Mouse (Mus musculus) A20 (cell line): ENCODE measurements at regions not wholly inside any gene's neighbourhood (a gene's known extent, or its start where the extent isn't known, plus 50 kb on each side); places are given as distances from the start of the nearest gene placed in this dataset.

ENCODE experiments used
- DNase-seq: peaks from one replicate; pipeline ENCODE4 v3.0.0-alpha.2; 2011; ENCODE audit warnings: low read depth, low spot score

DNA sequence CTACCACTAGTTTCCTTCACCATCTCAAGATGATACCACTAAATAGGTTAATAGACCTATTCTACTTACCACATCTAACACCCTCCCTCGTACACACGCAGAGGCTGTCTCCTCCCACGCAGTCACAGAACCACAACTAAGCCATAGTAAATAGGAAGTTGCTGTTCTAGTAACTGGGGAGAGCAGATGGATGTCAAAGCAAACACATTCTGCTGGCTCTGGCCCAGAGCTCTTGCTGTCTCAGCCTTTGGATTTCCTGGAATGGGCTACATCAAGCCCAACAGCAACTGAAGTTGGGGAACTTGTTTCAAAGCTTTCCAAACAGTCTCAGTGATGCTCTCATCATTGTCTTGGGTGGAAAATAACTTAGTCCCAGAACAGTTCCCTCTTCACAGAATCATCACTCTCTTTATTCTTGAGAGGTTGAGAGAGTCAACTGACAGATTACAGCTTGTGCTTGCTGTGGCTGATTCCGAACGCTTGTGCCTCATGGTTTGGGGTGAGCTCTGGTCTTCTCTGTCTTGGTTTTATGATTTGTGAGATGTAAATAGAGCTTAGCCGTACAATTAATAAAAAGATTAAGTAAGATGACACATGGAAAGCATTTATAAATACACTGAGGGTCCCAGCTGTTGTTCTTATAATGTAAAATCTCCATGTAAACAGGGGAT lies 538.5 kb upstream of the Klf4 start:
- no peak for DNase-seq

DNA sequence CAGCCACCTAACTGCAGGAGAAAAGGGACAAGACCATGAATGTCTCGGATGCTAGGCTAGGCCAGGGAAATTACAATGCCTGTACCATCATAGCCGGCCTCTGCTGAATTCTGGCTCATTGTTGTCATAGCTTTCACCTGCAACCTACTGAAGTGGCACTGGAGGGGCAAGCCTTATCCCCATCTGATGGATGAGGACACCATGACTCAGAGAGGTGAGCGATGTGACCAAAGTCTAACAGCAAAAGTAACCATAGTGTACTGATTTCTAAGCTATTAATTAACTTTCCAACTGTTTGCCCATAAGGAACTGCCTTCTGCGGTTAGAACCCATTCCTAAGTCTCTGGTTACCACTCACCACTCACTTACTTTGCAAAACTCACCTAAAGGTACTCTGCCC lies 536.6 kb upstream of the Klf4 start:
- DNase-seq = no peak

GRCm38 (mm10) chr4:56064657-56065056 lies 532.4 kb upstream of the Klf4 start:
- no peak for DNase-seq

DNA sequence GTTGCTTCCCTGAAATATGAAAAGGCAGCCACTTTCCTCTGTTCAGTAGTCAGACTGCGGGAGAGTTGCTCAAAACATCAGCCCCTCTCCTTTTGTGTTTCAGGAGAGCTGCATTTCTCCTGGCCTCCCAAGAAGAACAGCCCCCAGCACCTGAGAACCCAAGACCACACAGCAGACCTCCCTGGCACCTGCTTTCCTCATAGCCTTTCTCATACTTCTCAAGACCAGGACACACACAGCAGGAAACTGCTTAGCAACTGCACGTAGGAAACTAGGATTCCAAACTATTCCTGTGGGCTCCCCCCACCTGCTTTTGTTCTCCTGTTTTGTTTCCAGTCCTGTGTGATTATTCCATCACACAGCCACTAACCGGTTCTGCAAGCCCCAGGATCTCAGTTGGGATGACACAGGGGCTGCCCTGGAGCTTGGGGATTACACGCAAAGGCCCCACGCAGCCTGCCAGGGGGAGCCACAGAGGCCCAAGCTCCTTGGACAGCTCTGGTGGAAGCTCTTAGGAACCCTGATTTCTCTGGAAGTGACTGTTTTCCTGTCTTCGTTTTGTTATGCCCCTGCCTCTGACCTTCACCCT lies 519.6 kb upstream of the Klf4 start:
- DNase-seq = no peak

- no peak for DNase-seq
Measured at GRCm38 (mm10) chr4:56039327-56039726, 507.1 kb upstream of the Klf4 start.

DNA sequence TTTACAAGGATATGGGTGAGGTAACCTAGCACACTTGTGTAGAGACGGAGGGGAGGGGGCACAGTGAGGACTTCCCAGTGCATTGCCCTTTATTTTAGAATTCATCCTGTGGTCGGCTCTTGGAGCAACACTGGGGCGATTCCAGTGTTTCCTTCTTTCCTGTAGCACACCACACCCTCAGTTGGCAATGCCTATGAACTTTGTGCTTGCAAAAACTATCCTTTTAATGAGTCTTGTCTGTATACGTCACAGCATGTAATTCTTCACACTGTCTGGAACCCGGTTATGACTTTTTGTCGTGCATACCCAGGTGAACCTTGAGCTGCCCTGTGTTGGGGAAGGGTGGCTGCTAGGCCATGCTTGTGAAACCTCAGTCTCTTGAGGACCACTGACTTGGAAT lies 504.1 kb upstream of the Klf4 start:
- DNase-seq = no peak

GRCm38 (mm10) chr4:56035543-56035942 lies 503.3 kb upstream of the Klf4 start:
- DNase-seq = no peak

GRCm38 (mm10) chr4:56028441-56028840 lies 496.2 kb upstream of the Klf4 start:
- DNase-seq = no peak

- no peak for DNase-seq
Measured at GRCm38 (mm10) chr4:56027258-56027657, 495.0 kb upstream of the Klf4 start.

DNA sequence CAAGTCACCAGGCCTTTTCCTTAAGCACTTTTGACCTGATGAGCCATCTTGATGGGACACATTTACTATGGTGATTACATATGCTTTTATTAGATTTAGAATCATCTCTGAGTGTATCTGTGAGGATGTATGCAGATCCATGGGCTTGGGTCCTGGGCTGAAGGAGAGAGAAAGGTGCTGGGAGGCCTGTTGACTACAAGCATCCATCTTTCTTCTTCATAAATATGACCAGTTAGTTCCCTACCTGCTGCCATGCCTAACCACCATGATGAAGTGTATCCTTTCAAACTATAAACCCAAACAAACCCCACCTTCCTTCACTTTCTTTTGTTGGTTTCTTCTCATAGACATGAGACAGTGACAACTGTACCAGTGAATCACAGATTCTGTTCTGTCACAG lies 492.2 kb upstream of the Klf4 start:
- no peak for DNase-seq

DNA sequence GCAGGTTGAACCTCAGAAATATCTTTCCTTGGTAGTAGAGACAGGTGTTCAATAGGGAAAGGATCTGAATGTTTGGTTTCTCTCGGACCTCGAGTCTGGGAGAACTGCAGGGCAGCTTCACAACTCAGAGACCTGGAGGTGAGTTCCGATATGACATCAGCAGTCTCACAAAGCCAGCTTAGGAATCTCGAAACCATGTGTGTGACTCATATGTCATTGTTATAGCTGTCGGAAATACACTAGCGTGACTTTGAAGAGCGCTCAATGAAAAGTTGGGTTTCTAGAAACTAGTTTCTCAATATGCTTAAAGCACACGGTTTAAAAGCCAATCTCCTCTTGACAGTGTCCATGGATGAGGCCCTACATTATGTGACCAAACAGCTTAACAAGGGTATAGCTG lies 485.9 kb upstream of the Klf4 start:
- no peak for DNase-seq

- no peak for DNase-seq
Measured at GRCm38 (mm10) chr4:56015481-56015880, 483.2 kb upstream of the Klf4 start.

GRCm38 (mm10) chr4:56008287-56008686 lies 476.0 kb upstream of the Klf4 start:
- DNase-seq = no peak

- no peak for DNase-seq
Measured at GRCm38 (mm10) chr4:56004227-56004626, 472.0 kb upstream of the Klf4 start.

GRCm38 (mm10) chr4:56001312-56001731 lies 469.1 kb upstream of the Klf4 start:
- no peak for DNase-seq

DNA sequence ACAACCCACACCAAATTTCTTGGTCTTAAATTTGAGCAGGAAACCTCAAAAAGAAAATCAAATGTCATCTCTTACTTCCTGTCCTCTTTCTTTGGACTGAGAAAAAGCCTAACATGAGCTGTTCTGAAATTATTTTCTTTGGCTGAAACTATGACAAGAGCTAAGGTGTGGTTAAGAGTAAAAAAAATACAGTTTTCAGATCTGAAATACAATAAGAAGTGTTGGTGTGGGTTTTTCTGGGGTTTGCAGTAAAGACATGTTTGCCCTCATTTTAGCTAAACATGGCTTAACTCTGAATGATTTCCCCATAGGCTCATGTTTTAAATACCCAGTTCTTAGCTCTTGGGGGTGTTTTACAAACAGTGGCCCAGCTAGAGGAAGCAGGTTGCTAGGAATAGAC lies 451.8 kb upstream of the Klf4 start:
- DNase-seq = no peak

DNA sequence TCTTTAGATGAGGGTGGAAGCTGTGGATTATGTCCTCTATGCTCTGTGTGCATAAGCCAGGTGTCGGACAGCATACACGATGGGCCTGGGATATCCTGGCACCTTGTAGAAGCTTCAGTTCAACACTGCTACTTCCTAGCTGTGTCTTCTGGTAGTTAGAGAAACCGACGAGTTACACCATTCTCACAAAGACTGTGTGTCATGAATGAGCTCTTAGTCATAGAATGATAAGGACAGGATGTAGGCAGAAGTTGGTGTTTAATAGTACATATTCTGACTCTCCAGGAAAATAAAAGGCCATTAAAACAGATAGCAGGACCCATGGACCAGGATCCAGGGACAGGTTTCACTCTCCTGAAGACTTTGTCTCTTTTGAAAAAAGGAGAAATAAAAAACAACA lies 446.3 kb upstream of the Klf4 start:
- no peak for DNase-seq

DNA sequence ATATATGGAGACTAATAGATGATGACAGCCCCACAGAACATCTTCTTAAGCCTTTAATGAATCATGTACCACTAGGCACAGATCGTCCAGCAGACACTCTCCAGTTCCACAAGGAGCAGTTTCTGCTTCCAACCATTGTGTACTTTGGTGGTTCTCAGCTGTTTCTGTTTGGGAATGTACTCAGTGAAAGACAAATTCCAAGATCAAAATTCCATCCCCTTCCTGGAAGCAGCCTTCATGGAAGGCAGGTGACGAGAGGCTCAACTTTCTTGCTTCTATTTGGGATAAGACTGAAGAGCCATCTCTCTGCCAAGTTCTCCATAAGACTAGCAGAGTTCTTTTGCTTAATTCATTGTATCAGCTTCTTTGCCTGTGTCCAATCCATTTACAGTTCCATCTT lies 444.0 kb upstream of the Klf4 start:
- no peak for DNase-seq

DNA sequence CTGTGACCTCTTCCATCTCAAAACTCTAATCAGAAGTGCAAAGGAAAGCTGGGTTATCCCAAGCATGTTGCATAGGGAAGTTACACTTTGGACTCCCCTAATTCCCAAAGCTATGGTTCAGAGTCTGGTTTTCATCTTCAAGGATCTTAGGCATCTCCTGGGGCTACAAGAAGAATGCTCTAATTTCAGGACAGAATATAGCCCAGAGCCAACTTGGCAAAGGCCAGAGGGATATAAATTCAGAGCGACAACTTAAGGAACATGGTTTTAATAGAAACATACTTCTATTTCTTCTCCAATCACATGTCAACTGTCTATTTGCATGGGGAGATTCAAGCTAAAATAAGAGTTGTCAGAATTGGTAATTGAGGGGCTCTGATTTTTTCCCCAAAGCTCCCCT lies 441.4 kb upstream of the Klf4 start:
- no peak for DNase-seq

DNA sequence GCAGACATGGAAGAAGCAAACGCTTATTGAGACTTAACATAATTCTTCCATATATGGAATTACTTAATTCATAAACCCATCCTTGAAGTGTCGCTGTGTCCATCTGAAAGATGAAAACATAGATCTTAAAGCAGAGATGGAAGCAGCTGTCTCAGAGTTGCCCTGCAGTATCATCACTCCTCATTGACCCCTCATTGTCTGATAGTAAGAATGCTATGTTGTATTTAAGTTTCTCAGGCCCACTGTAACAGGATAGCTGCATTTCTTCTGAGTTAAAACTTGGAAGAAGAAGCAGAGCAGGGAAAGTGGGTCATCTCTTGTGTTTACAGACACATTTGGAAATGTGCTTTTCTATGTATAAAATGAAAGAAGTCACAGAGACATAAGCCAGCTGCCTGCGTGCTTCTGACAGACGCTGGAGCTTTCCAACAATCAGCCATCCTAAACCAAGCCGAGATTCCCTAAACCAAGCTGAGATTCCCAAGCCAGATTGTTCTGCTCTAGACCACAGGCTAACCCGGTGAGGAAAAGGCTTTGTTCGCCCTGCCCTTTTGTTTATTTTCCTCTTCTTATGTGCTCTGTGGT lies 440.1 kb upstream of the Klf4 start:
- DNase-seq = no peak

DNA sequence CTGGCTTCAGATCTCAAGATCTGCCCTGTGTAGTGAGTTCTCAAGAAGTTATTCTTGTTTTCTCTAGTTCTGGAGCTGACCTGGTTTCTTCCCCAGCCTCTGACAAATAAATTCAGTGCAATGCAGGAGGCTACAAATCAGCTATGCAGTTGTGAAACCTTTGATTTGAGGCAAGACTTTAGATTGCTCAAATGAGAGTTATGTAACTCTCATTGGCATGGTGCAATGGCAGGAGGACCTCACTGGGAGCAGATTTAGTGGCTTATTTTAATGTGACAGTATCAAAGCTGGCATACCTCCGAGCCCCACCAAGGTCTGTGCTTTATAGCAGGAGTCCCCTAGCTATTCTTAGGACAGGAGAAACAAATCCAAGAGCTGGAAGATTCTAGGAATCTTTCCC lies 427.8 kb upstream of the Klf4 start:
- DNase-seq = no peak

- no peak for DNase-seq
Measured at GRCm38 (mm10) chr4:55953701-55954100, 421.4 kb upstream of the Klf4 start.

GRCm38 (mm10) chr4:55952220-55952619 lies 420.0 kb upstream of the Klf4 start:
- DNase-seq = no peak
